Mouse (Mus musculus) testis, adult 2 months (tissue): ENCODE results near the gene Tubb2a.

Experiments
- CTCF ChIP-seq: fragments of 200-500 bp; IDR thresholded peaks from 2 replicates; pipeline ENCODE4 v1.5.1; 2012; ENCODE audit warnings: low read depth, mild to moderate bottlenecking, inconsistent platforms, low read length, moderate library complexity; ENCODE audit not compliant: control insufficient read depth, insufficient read depth, insufficient replicate concordance
- POLR2A ChIP-seq: fragments of 200-500 bp; IDR thresholded peaks from 2 replicates; pipeline ENCODE4 v1.6.1; 2012; ENCODE audit warnings: low read depth, mild to moderate bottlenecking, inconsistent platforms, low read length, moderate library complexity; ENCODE audit not compliant: control insufficient read depth

DNA sequence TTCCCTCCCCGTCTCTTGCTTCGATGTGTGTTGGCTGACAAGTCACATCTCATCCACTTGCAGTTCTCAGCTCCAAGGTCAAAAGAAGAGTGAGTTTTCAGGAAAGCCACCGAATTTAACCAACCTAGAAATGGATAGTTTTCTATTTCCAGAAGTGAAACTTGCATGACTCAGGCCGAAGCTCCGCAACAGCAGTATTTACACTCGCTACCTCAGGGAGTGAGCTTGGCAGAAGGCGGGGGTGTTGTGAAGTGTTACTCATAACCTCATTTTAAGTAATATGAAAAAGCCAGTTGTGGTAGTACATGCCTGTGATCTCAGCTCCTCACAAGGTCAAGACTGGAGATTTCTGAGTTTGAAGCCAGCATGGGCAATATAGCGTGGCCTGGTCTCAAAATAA is 27.3 kb downstream of the Tubb2a start:
- TF ChIP-seq POLR2A = no peak
- no peak for TF ChIP-seq CTCF
